Mouse (Mus musculus): ENCODE data around the gene Taf1b. TPM values are rescaled to one million over a fixed set of nuclear protein-coding genes. Genes with fewer than 3 reads are reported as not detected.

The Taf1b gene
- total RNA-seq, 1 experiment from 2014 or later = 20.2 TPM

GRCm38 (mm10) chr12:24606166-24606565 lies 108.0 kb downstream of the Taf1b start:
- no peak for DNase-seq

Other genes starting within 250 kb of the Taf1b start
- 0.52 and 0.67 TPM in 2 replicates for gene Grhl1, start 73.9 kb downstream of the Taf1b start, total RNA-seq (2021)
- gene Klf11, start 152.9 kb downstream of the Taf1b start, total RNA-seq (2021) = 9.8 and 14.8 TPM in 2 replicates
- 2.5 and 5.0 TPM in 2 replicates for gene Cys1, start 183.5 kb downstream of the Taf1b start, total RNA-seq (2021)
- 26.7 and 30.0 TPM in 2 replicates for gene Rrm2, start 209.9 kb downstream of the Taf1b start, total RNA-seq (2021)

Measured in adrenal gland, postnatal 25 days (tissue).